Mouse (Mus musculus) limb, embryonic 13.5 days (tissue): ENCODE results near the gene Hadhb. TPM values are rescaled to one million over a fixed set of nuclear protein-coding genes. Genes with fewer than 3 reads are reported as not detected.

Source experiments
- ATAC-seq: fragments of 200-750 bp; cut with Nextera tagmentation; 2 replicates; pipeline ENCODE4 v1.8.0; 2017; ENCODE audit warnings: low read depth, moderate number of reproducible peaks, moderate TSS enrichment; ENCODE audit not compliant: low FRiP score
- H3K27ac ChIP-seq: fragments of 300-500 bp; sonication (generic); 2 replicates; pipeline ENCODE4 v1.5.1; 2015; ENCODE audit warnings: inconsistent platforms, mild to moderate bottlenecking, moderate library complexity
- H3K27me3 ChIP-seq: fragments of 300-500 bp; sonication (generic); 2 replicates; pipeline ENCODE4 v1.6.1; 2015; ENCODE audit warnings: mild to moderate bottlenecking, inconsistent platforms
- H3K36me3 ChIP-seq: fragments of 300-500 bp; sonication (generic); 2 replicates; pipeline ENCODE4 v1.6.1; 2015; ENCODE audit warnings: inconsistent platforms, mild to moderate bottlenecking, moderate library complexity
- H3K4me1 ChIP-seq: fragments of 300-500 bp; sonication (generic); 2 replicates; pipeline ENCODE4 v1.6.1; 2015; ENCODE audit warnings: inconsistent platforms
- H3K4me2 ChIP-seq: fragments of 300-500 bp; sonication (generic); replicated peaks from 2 replicates; pipeline ENCODE4 v1.6.1; 2015; ENCODE audit warnings: inconsistent platforms, mild to moderate bottlenecking, moderate library complexity
- H3K4me3 ChIP-seq: fragments of 300-500 bp; sonication (generic); 2 replicates; pipeline ENCODE4 v1.5.1; 2015; ENCODE audit warnings: moderate library complexity, mild to moderate bottlenecking, inconsistent platforms
- H3K9ac ChIP-seq: fragments of 300-500 bp; sonication (generic); 2 replicates; pipeline ENCODE4 v1.6.1; 2015; ENCODE audit warnings: mild to moderate bottlenecking, inconsistent platforms
- H3K9me3 ChIP-seq: fragments of 300-500 bp; sonication (generic); 2 replicates; pipeline ENCODE4 v1.6.1; 2016; ENCODE audit warnings: inconsistent platforms
- WGBS: fragments of 180-500 bp; shearing (Covaris S2); methylation state at CpG from one replicate; pipeline ENCODE4 v1.1.7; 2015; 5-methylcytosine and 5-hydroxymethylcytosine counted together
- polyA plus RNA-seq: library from polyadenylated mRNA; unstranded; fragments of >200 nt; fragmentation: Nextera tagmentation; extraction: Ambion mirVana; gene quantifications from 2 replicates; pipeline ENCODE4 v1.2.1, GENCODE M21; 2015

Hadhb gene
- polyA plus RNA-seq, 1 experiment from 2014 or later = 134 TPM

GRCm38 (mm10) chr5:30159601-30160000 is 4.6 kb downstream of the Hadhb start:
- no peaks in the 10 kb centered on the region for H3K36me3 ChIP-seq
- 86% methylated on average over 6 of the region's 6 CpGs for WGBS
- ATAC-seq = no peak
- H3K4me1 ChIP-seq = peaks cover 11% of the 10 kb centered on the region
- no peaks in the 10 kb centered on the region for H3K27me3 ChIP-seq
- no peaks in the 10 kb centered on the region for H3K9me3 ChIP-seq
- H3K27ac ChIP-seq = no peak overlapping the region
- H3K4me3 ChIP-seq = no peak overlapping the region
- no peak overlapping the region for H3K4me2 ChIP-seq
- H3K9ac ChIP-seq = no peak overlapping the region

GRCm38 (mm10) chr5:30161836-30162235 is 6.8 kb downstream of the Hadhb start:
- ATAC-seq = no peak

GRCm38 (mm10) chr5:30162339-30162738 is 7.3 kb downstream of the Hadhb start:
- H3K9me3 ChIP-seq = no peaks in the 10 kb centered on the region
- no peak for ATAC-seq
- peaks cover 14% of the 10 kb centered on the region for H3K36me3 ChIP-seq
- H3K4me3 ChIP-seq = no peak overlapping the region
- no peaks in the 10 kb centered on the region for H3K27me3 ChIP-seq
- H3K4me2 ChIP-seq = no peak overlapping the region
- no peak overlapping the region for H3K9ac ChIP-seq
- no peak overlapping the region for H3K27ac ChIP-seq
- H3K4me1 ChIP-seq = no peaks in the 10 kb centered on the region
- 70% methylated on average over 6 of the region's 6 CpGs for WGBS

More at GRCm38 (mm10) chr5:30161836-30162235, 6.8 kb downstream of the Hadhb start:
- Histone ChIP-seq H3K9me3 (no peaks in the 10 kb centered on the region), H3K4me3 (no peak overlapping the region), H3K27ac (no peak overlapping the region), H3K4me2 (no peak overlapping the region), H3K9ac (no peak overlapping the region), H3K4me1 (0 out of 2 replicates have a peak, but pooled peaks cover 1% of the 10 kb centered on the region), H3K36me3 (peaks cover 14% of the 10 kb centered on the region), H3K27me3 (no peaks in the 10 kb centered on the region)
- WGBS = 88% methylated on average over 1 of the region's 1 CpGs

DNA sequence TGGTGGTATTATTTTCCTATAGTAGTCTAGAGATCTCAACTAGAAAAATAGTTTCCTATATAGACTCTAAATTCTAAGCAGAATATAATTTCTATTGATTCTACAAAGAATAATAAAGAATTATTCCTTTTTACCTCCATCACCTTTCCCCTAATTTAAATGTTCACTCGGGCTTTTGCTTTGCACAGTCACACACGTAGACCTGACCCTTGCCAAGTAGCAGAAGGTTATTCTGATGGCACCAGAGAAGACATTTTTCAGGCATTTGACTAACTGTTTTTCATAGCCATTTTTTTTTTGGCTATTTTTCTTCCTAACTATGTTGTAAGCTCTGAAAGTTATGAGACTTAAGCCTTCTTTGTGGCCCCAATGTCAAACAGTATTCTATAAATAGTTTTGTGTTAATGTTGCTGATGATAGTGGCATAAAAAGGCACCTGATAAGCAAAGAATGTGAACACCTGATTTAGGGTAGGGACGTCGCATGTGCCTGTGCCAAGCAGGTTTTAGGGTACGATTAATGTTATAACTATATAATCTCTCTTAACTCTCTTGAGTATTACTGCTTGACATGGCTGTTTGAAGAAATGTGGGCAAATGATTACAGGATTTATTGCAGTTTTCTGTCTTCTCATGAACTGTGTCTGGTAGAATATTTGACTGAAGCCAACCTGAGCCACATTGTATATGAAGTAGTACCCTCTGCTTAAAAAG is 10.3 kb downstream of the Hadhb start:
- Histone ChIP-seq H3K4me1 (no peaks in the 10 kb centered on the region), H3K27ac (no peak overlapping the region), H3K4me2 (no peak overlapping the region), H3K4me3 (no peak overlapping the region), H3K9ac (no peak overlapping the region), H3K9me3 (no peaks in the 10 kb centered on the region), H3K27me3 (no peaks in the 10 kb centered on the region), H3K36me3 (peaks cover 39% of the 10 kb centered on the region)
- ATAC-seq = no peak
- WGBS = 88% methylated on average over 5 of the region's 5 CpGs

DNA sequence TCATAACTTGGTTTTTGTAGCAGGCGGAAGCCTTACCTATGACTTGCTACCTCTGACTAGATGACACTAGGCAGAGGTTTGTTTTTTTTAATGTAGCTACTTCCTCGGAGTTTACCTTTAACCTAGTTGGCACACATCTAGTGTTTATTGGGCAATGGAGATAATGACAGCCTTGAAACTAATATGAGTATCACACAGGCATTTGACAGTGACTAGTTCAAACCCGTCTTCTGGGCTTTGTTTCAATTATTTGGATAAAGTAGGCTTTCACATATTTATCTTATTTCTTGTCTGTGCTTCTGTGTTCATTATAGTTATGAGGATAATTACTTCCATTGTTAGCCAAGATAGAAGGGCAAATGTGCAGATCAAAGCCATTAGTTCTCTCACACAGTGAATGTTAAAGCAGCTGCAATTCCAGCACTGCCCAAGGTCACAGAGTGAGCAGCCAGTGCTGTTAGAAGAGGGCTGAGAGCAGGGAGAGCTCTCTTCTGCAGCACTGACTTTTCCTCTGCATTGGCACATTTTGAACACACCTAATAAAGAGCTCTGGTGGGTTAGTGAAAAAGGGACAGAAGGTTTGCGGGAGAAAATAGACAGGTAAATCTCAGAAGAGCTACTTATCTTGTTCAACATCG is 15.4 kb downstream of the Hadhb start:
- no peak overlapping the region for H3K4me2 ChIP-seq
- H3K9me3 ChIP-seq = no peaks in the 10 kb centered on the region
- WGBS = 75% methylated on average over 5 of the region's 5 CpGs
- no peak overlapping the region for H3K27ac ChIP-seq
- no peaks in the 10 kb centered on the region for H3K27me3 ChIP-seq
- no peak overlapping the region for H3K4me3 ChIP-seq
- peaks cover 10% of the 10 kb centered on the region for H3K4me1 ChIP-seq
- ATAC-seq = no peak
- no peak overlapping the region for H3K9ac ChIP-seq
- peaks cover 74% of the 10 kb centered on the region for H3K36me3 ChIP-seq

DNA sequence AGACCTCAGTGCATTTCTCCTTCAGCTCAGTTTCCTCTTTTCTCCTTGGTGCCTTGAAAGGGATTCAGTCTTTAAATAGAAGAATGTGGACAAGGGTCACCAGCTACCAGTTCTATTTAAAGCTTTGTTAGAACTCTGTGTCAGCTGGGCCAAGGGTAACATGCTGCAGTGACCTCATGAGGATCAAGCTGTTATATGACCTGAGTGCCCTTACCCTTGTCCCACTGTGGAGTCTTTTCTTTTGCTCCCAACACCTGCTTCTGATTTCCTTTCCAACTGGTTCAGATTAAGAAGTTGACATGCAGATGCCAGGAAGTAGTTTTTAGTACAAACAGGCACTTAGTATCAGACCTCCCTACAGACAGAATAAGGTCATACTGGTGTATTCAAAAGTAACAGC is 17.1 kb downstream of the Hadhb start:
- Histone ChIP-seq H3K4me1 (peaks cover 10% of the 10 kb centered on the region), H3K9ac (no peak overlapping the region), H3K27me3 (no peaks in the 10 kb centered on the region), H3K4me2 (no peak overlapping the region), H3K9me3 (no peaks in the 10 kb centered on the region), H3K36me3 (peaks cover 80% of the 10 kb centered on the region), H3K27ac (no peak overlapping the region), H3K4me3 (no peak overlapping the region)
- no peak; the same call in 1 of the 2 replicates for ATAC-seq

DNA sequence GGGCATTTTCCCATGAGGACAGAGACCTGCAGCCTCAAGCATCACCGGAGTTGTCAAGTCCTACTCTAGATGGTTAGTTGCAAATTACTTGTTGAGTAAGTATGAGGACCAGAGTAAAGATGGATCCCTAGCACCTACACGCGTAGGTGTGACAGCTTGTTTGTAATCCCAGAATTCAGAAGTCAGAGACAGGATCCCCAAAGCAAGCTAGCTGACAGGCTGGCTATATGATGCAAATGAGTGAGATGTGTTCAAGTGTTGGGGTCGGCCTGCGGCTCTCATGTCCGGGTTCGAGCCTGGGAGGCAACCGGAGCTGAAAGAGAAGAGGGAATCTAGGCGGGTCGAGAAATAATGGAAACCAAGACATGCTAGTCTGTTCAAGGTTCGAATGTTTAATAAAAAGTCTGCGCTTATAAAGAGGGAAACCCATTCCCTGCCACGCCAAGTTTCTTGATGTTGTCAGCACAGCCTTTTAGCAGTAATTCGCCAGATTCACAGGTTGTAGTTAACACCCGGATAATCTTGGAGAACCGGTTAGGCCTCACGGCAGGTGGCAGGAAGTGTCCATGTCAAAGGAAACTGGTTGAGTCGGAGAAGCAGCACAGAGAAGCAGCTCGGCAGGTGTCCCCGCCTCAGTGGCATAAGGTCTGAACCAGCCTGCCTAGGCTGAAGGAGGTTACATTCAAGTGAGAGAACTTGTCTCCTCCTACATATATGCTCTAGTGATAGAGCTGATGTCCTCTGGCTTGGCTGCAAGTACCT is 18.1 kb downstream of the Hadhb start:
- H3K9me3 ChIP-seq = no peaks in the 10 kb centered on the region
- no peak overlapping the region for H3K27ac ChIP-seq
- peaks cover 82% of the 10 kb centered on the region for H3K36me3 ChIP-seq
- no peak overlapping the region for H3K4me3 ChIP-seq
- no peaks in the 10 kb centered on the region for H3K27me3 ChIP-seq
- 28% methylated on average over 20 of the region's 20 CpGs for WGBS
- ATAC-seq = no peak
- no peak overlapping the region for H3K4me2 ChIP-seq
- H3K9ac ChIP-seq = no peak overlapping the region
- H3K4me1 ChIP-seq = peaks cover 10% of the 10 kb centered on the region

DNA sequence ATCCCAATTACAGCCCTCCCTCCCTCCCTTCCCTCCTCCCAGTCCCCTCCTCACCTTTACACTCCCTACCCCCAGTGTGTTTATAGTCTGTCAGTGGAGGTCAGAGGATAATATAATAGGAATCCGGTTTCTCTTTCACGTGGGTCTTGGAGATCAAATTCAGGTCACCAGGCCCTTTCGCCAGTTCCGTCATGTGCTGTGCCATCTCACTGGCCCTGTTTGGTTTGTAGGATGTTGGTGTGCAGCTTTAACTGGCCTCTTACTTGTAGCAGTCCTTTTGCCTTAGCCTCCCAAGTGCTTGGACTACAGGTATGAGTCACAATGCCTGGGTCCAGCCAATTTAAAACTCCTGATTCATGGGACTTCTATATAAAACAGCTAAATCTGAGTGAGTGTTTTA is 20.8 kb downstream of the Hadhb start:
- Histone ChIP-seq H3K36me3 (peaks cover 82% of the 10 kb centered on the region), H3K4me3 (no peak overlapping the region), H3K9ac (no peak overlapping the region), H3K27ac (no peak overlapping the region), H3K9me3 (no peaks in the 10 kb centered on the region), H3K27me3 (no peaks in the 10 kb centered on the region), H3K4me1 (peaks cover 10% of the 10 kb centered on the region), H3K4me2 (no peak overlapping the region)
- 53% methylated on average over 4 of the region's 4 CpGs for WGBS
- no peak for ATAC-seq

GRCm38 (mm10) chr5:30187687-30188485 is 32.8 kb downstream of the Hadhb start:
- no peak overlapping the region for H3K4me3 ChIP-seq
- H3K9me3 ChIP-seq = no peaks in the 10 kb centered on the region

DNA sequence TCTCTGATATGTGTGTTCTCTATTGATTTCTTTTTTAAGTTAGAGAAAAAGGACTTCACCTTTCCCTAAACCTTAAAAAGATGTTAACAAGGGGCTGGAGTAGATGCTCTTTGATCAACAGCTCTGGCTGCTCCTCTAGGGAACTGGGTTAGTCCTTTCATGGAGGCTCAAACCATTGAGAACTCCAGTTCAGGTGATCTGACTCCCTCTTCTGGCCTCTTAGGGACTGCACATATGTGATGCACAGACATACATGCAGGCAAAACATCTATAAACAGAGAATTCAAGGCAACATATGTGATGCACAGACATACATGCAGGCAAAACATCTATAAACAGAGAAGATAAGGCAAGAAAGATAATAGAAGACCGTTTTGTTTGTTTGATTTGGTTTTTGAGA is 37.4 kb downstream of the Hadhb start:
- Histone ChIP-seq H3K4me3 (no peak overlapping the region), H3K4me2 (no peak overlapping the region), H3K9ac (no peak overlapping the region), H3K27ac (no peak overlapping the region), H3K4me1 (no peaks in the 10 kb centered on the region), H3K27me3 (no peaks in the 10 kb centered on the region), H3K9me3 (no peaks in the 10 kb centered on the region), H3K36me3 (peaks cover 14% of the 10 kb centered on the region)
- ATAC-seq = no peak
- WGBS = 85% methylated on average over 1 of the region's 1 CpGs

More at GRCm38 (mm10) chr5:30187687-30188485, 32.8 kb downstream of the Hadhb start:
- Histone ChIP-seq H3K27ac (no peak overlapping the region), H3K4me2 (no peak overlapping the region), H3K4me1 (no peaks in the 10 kb centered on the region), H3K9ac (no peak overlapping the region), H3K27me3 (no peaks in the 10 kb centered on the region), H3K36me3 (peaks cover 46% of the 10 kb centered on the region)
- no peak for ATAC-seq
- 93% methylated on average over 12 of the region's 12 CpGs for WGBS

DNA sequence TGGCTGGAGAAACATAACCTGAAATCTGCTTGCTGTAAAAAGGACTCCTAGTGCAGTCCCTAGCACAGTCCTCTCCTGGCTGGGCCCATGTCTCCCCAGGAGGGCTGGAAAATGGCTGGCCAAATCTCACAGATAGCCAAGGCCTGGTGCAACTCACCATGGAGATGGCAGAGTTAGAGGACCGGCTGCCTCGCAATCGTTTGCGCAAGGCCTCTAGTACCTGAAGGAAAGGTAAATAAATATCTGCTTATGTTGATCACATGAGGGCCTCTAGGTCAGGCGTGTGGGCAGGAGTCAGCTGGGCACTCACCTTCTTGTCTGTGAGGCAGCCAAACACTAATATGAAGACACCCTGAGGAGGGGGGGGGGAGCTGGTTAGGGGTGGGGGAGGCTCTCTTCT is 40.3 kb downstream of the Hadhb start:
- H3K9ac ChIP-seq = no peak overlapping the region
- H3K4me2 ChIP-seq = no peak overlapping the region
- H3K4me3 ChIP-seq = no peak overlapping the region
- H3K9me3 ChIP-seq = no peaks in the 10 kb centered on the region
- no peak overlapping the region for H3K27ac ChIP-seq
- ATAC-seq = no peak
- H3K27me3 ChIP-seq = no peaks in the 10 kb centered on the region
- whole genome bisulfite sequencing = 91% methylated on average over 5 of the region's 5 CpGs
- no peaks in the 10 kb centered on the region for H3K4me1 ChIP-seq
- no peaks in the 10 kb centered on the region for H3K36me3 ChIP-seq

DNA sequence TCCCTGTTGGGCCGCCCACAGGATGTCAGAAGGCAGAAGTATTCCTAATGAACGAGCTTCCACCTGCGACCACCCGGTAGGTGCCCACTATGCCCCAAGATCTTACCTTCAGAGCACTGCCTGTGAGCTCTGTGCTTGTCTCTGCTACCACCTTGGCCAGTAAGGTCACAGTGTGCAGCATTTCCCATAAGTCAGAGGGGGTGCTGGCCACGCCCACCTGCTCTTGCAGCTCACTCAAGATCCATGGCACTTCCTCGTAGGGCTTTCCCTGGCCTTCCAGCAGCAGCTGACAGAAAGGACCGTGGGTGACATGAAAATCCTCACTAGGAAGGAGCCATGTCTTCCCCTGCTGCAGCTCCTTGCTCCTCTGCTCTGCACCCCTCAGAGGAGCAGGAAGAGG is 43.2 kb downstream of the Hadhb start:
- no peak overlapping the region for H3K27ac ChIP-seq
- H3K4me1 ChIP-seq = no peaks in the 10 kb centered on the region
- no peak overlapping the region for H3K9ac ChIP-seq
- no peak for ATAC-seq
- H3K4me3 ChIP-seq = no peak overlapping the region
- H3K4me2 ChIP-seq = no peak overlapping the region
- no peaks in the 10 kb centered on the region for H3K9me3 ChIP-seq
- no peaks in the 10 kb centered on the region for H3K27me3 ChIP-seq
- WGBS = 69% methylated on average over 7 of the region's 7 CpGs
- no peaks in the 10 kb centered on the region for H3K36me3 ChIP-seq
